Mouse (Mus musculus): ENCODE measurements at regions not wholly inside any gene's neighbourhood (a gene's known extent, or its start where the extent isn't known, plus 50 kb on each side); places are given as distances from the start of the nearest gene placed in this dataset.

DNA sequence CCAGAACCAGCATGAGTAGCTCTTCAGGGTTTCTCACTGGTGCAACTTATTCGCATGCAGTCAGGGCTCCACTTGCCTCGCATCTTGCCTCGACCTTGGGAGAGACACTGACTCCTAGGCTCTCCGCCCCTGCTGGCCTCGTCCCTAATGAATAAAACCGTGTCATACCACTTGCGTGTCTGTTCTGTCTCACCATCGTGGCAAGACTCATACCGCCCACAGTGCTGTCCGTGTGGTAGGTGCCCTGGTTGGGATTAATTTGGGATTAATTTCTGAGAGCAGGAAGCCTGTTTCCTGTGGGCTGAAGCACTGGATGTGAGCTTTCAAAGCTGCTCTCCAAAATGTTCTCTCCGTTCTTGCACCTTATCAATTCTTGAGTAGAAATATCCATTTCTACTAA, 144.7 kb downstream of the Rchy1 start:
- Histone ChIP-seq H3K4me2 (replicated peaks; ENCODE audit: low read depth, low read length) (no peak overlapping the region), H3K9ac (replicated peaks; ENCODE audit: low read depth, low read length) (no peak overlapping the region), H3K9me3 (ENCODE audit: control insufficient read depth, low read depth, low read length) (no peaks in the 10 kb centered on the region), H3K27me3 (ENCODE audit: control insufficient read depth, insufficient read depth, low read length) (no peaks in the 10 kb centered on the region), H3K36me3 (ENCODE audit: control insufficient read depth, insufficient read depth, low read length) (no peaks in the 10 kb centered on the region), H3K4me3 (ENCODE audit: low read depth, low read length) (no peak overlapping the region), H3K4me1 (ENCODE audit: control insufficient read depth, insufficient read depth, low read length) (no peaks in the 10 kb centered on the region), H3K27ac (ENCODE audit: low read length) (no peak overlapping the region)
- WGBS: 74% methylated on average over 11 of the region's 11 CpGs
- no peak for ATAC-seq (ENCODE audit: insufficient number of reproducible peaks, insufficient read depth, low FRiP score, low read depth)

DNA sequence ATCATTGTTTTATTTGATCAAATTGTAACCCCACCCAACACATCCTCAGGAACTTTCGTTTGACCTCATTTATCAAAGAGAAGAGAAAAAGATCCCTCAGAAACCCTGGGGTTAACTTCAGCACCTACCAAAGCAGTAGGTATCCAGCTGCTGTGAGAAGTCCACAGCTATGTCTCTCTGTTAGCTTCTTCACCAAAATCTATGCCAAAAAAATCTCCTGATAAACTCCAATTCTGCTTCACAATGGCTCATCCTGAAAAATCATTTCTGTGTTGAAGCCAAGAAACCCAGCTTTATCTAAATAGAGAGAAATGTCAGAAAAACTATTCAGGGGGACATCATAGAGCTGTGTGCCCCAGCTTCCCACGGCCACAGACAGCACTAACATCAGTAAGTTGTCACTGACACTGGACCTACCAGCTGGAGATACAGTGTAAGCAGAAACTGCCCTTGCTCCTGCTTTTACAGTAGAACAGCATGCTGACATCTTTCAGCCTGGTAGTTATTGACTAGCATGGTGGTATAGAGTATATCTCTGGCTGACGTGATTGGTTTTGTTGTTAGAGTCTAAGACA, 146.4 kb downstream of the Rchy1 start:
- H3K4me2 ChIP-seq (replicated peaks; ENCODE audit: low read depth, low read length): no peak overlapping the region
- no peak for ATAC-seq (ENCODE audit: insufficient number of reproducible peaks, insufficient read depth, low FRiP score, low read depth)
- H3K4me3 ChIP-seq (ENCODE audit: low read depth, low read length): no peak overlapping the region
- no peak overlapping the region for H3K27ac ChIP-seq (ENCODE audit: low read length)
- no peaks in the 10 kb centered on the region for H3K4me1 ChIP-seq (ENCODE audit: control insufficient read depth, insufficient read depth, low read length)
- H3K9ac ChIP-seq (replicated peaks; ENCODE audit: low read depth, low read length): no peak overlapping the region
- no peaks in the 10 kb centered on the region for H3K36me3 ChIP-seq (ENCODE audit: control insufficient read depth, insufficient read depth, low read length)
- 66% methylated on average over 3 of the region's 3 CpGs for WGBS
- no peaks in the 10 kb centered on the region for H3K9me3 ChIP-seq (ENCODE audit: control insufficient read depth, low read depth, low read length)
- no peaks in the 10 kb centered on the region for H3K27me3 ChIP-seq (ENCODE audit: control insufficient read depth, insufficient read depth, low read length)

DNA sequence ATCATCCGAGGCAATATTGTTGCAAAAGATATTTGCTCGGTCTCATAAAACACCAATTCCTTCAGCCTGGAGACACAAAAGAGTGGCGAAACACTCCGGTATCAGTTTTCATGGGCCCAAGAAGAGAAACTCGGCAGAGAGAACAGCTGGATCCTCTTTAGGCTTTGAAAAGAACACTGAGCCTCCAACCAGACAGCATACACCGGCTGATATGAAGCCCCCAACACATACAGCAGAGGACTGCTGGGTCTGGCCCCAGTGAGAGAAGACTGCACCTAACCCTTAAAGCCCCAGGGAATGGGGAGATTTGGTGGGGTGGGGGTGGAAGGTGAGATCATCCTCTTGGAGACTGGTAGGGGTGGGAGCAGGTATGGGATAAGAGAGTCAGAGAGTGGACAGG, 147.9 kb downstream of the Rchy1 start:
- ATAC-seq (ENCODE audit: insufficient number of reproducible peaks, insufficient read depth, low FRiP score, low read depth): no peak
- no peaks in the 10 kb centered on the region for H3K27me3 ChIP-seq (ENCODE audit: control insufficient read depth, insufficient read depth, low read length)
- H3K9me3 ChIP-seq (ENCODE audit: control insufficient read depth, low read depth, low read length): no peaks in the 10 kb centered on the region
- H3K27ac ChIP-seq (ENCODE audit: low read length): no peak overlapping the region
- no peak overlapping the region for H3K4me3 ChIP-seq (ENCODE audit: low read depth, low read length)
- WGBS: 75% methylated on average over 6 of the region's 6 CpGs
- H3K9ac ChIP-seq (replicated peaks; ENCODE audit: low read depth, low read length): no peak overlapping the region
- H3K4me2 ChIP-seq (replicated peaks; ENCODE audit: low read depth, low read length): no peak overlapping the region
- no peaks in the 10 kb centered on the region for H3K36me3 ChIP-seq (ENCODE audit: control insufficient read depth, insufficient read depth, low read length)
- no peaks in the 10 kb centered on the region for H3K4me1 ChIP-seq (ENCODE audit: control insufficient read depth, insufficient read depth, low read length)

DNA sequence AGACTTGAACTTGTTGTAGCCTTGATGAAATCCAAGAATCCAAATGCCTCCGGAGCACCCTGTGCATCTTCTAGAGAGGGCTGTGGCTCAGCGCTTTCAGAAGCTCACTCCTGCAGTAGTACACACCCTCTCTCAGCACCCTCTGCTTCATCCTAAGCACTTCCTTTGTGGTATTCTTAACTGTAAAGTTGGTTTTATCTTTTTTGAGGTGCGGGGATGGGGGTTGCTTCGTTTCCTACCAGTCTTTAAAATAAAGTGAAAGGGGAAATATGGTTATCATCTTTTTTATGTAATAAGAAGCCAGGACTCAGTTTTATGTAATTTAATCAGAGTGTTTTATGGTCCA, 148.5 kb downstream of the Rchy1 start:
- 77% methylated on average over 4 of the region's 4 CpGs for WGBS
- H3K4me2 ChIP-seq (replicated peaks; ENCODE audit: low read depth, low read length): no peak overlapping the region

DNA sequence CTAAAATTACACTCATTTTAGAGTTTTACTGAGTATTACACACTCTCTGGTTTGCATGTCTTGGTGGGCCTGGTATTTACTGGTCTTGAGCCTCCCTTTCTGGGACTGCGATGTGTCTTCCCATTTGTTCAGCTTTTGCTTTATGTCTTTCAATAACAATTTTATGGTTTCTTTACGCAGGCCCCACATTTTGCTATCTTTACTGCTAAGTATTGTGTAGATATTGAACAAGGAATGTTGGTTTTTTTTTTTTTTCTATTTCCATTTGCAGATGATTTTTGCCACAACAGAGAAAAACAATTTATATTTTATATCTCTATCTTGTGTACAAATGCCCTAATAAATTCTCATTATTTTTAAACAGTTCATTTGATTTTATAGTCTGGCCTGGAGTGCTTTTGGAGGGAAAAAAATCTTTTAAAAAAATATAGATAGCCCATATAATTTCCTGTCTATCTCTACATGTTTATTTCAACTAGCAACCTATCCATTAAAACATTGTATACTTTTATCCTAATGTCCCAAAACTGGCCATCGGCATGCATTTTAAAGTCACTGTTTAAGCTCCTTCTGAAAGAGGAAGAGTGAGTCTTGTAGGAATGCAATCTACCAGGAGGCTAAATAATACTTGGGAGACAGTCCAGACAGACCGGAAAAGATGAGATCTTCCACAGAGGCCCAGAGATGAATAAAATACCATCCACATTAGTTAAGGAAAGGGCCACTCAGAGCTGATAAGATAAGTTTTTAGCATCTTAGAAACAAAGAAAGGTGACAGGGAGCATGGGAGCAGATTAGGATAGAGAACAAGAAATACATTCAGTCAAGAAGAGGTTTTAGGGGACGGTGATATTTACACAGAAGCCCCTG, 149.1 kb downstream of the Rchy1 start:
- H3K4me1 ChIP-seq (ENCODE audit: control insufficient read depth, insufficient read depth, low read length): no peaks in the 10 kb centered on the region
- no peak overlapping the region for H3K4me2 ChIP-seq (replicated peaks; ENCODE audit: low read depth, low read length)
- WGBS: 72% methylated on average over 5 of the region's 5 CpGs
- H3K4me3 ChIP-seq (ENCODE audit: low read depth, low read length): no peak overlapping the region
- H3K27me3 ChIP-seq (ENCODE audit: control insufficient read depth, insufficient read depth, low read length): no peaks in the 10 kb centered on the region
- ATAC-seq (ENCODE audit: insufficient number of reproducible peaks, insufficient read depth, low FRiP score, low read depth): no peak
- H3K9ac ChIP-seq (replicated peaks; ENCODE audit: low read depth, low read length): no peak overlapping the region
- no peaks in the 10 kb centered on the region for H3K36me3 ChIP-seq (ENCODE audit: control insufficient read depth, insufficient read depth, low read length)
- H3K9me3 ChIP-seq (ENCODE audit: control insufficient read depth, low read depth, low read length): no peaks in the 10 kb centered on the region
- no peak overlapping the region for H3K27ac ChIP-seq (ENCODE audit: low read length)

More for the DNA sequence above, 148.5 kb downstream of the Rchy1 start:
- no peaks in the 10 kb centered on the region for H3K36me3 ChIP-seq (ENCODE audit: control insufficient read depth, insufficient read depth, low read length)
- no peak overlapping the region for H3K4me3 ChIP-seq (ENCODE audit: low read depth, low read length)
- H3K9me3 ChIP-seq (ENCODE audit: control insufficient read depth, low read depth, low read length): no peaks in the 10 kb centered on the region
- H3K4me1 ChIP-seq (ENCODE audit: control insufficient read depth, insufficient read depth, low read length): no peaks in the 10 kb centered on the region
- no peak overlapping the region for H3K9ac ChIP-seq (replicated peaks; ENCODE audit: low read depth, low read length)
- no peak overlapping the region for H3K27ac ChIP-seq (ENCODE audit: low read length)
- no peaks in the 10 kb centered on the region for H3K27me3 ChIP-seq (ENCODE audit: control insufficient read depth, insufficient read depth, low read length)
- no peak for ATAC-seq (ENCODE audit: insufficient number of reproducible peaks, insufficient read depth, low FRiP score, low read depth)

DNA sequence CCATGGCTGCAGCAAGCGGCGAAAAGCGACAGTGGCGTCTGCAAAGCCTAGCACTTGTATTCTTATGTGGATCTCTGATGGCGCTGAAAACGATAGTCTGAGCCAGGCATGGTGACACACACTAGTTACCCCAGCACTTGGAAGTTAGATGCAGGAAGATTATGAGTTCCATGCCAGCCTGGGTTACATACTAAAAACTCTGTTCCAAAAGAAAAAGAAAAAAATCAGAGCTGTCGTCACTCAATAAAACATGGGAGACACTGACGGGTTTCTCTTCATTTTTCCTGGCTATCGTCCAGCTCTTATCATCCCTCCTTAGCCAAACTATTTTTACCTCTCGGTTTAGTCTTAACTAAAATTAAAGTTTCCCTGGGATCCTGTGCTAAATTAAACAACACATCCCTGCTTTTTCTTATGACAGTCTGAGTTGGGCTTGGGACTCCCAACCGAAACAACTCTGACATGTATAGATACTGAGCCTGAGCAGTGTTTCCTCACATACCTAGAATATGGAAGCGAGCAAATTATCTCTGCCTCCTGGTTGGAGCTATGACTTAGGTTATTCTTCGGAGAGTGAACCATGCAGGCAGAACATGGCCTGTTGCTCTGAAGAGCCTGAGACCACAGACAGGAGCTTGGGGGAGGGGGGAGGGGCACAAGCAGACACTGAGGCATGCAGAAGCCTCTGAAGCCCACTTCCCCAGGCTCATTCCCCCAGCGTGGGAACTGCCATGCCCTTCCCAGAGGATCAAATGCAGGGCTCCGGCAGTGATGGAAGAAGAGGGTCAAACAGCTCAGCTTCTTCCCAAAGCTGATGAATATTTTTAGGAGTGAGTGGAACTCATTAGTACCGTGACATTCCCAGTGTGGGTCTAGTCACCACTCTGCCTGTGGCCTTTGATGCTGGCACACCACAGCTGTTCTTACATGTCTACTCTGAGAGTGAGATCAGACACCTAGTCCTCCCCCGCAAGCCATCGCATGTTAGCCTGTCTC, 155.5 kb downstream of the Rchy1 start:
- Histone ChIP-seq H3K27ac (ENCODE audit: low read length) (no peak overlapping the region), H3K9me3 (ENCODE audit: control insufficient read depth, low read depth, low read length) (no peaks in the 10 kb centered on the region), H3K4me1 (ENCODE audit: control insufficient read depth, insufficient read depth, low read length) (peaks cover 4% of the 10 kb centered on the region; the same call in 1 of the 2 replicates), H3K36me3 (ENCODE audit: control insufficient read depth, insufficient read depth, low read length) (no peaks in the 10 kb centered on the region), H3K4me3 (ENCODE audit: low read depth, low read length) (no peak overlapping the region), H3K4me2 (replicated peaks; ENCODE audit: low read depth, low read length) (no peak overlapping the region), H3K27me3 (ENCODE audit: control insufficient read depth, insufficient read depth, low read length) (no peaks in the 10 kb centered on the region), H3K9ac (replicated peaks; ENCODE audit: low read depth, low read length) (no peak overlapping the region)
- WGBS: 59% methylated on average over 18 of the region's 18 CpGs
- ATAC-seq (ENCODE audit: insufficient number of reproducible peaks, insufficient read depth, low FRiP score, low read depth): no peak

DNA sequence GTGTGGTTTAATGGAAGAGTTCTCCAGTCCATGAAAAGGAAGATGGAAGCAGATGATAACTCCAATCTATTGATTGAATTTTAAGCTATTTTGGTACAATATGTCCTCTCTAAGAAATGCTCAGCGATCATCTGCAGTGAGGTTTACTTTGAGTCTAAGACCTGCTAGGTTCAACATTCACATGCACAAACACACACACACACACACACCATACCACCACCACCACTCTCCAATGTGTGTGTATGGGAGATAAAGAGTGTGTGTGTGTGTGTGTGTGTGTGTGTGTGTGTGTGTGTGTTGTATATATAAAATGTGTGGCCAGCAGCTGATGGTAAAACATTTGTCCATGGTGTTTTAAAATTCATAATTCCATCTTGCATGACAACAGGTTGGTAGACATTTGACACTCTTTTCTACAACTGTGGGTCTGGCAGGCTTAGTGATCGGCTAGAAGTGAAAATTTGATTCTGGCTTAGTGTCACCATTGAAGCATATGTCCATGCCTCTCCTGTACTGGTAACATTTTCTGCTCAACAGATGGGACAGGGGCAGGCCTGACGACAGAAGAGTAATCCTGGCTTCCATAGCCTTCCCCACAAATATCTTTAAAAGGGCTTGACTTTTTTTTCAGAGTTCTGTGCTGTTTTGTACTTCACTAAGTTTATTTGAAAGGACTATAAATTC, 161.4 kb downstream of the Rchy1 start:
- H3K9me3 ChIP-seq (ENCODE audit: control insufficient read depth, low read depth, low read length): no peaks in the 10 kb centered on the region
- 86% methylated on average over 3 of the region's 3 CpGs for WGBS
- H3K9ac ChIP-seq (replicated peaks; ENCODE audit: low read depth, low read length): no peak overlapping the region
- ATAC-seq (ENCODE audit: insufficient number of reproducible peaks, insufficient read depth, low FRiP score, low read depth): no peak
- H3K36me3 ChIP-seq (ENCODE audit: control insufficient read depth, insufficient read depth, low read length): no peaks in the 10 kb centered on the region
- H3K27ac ChIP-seq (ENCODE audit: low read length): no peak overlapping the region
- no peaks in the 10 kb centered on the region for H3K4me1 ChIP-seq (ENCODE audit: control insufficient read depth, insufficient read depth, low read length)
- H3K27me3 ChIP-seq (ENCODE audit: control insufficient read depth, insufficient read depth, low read length): no peaks in the 10 kb centered on the region
- H3K4me2 ChIP-seq (replicated peaks; ENCODE audit: low read depth, low read length): no peak overlapping the region
- H3K4me3 ChIP-seq (ENCODE audit: low read depth, low read length): no peak overlapping the region

DNA sequence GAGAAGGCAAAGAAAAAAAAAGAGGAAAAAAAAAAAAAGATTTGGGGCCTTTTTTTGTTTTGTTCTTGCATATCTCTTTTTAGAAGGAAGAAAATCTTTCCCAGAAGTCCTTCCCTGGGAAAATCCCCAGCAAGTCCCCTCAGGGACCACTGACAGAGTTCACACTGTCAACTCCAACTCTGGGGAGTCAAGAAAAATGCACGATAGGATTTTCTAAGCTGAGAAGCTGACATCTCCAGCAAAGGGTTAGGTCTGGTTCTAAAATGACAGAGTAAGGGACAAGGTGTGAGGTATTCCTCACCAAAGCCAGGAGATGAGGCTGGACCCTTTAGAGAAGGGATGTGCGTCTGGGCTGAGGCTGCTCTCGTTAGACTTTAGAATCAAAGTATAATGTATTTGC, 165.5 kb downstream of the Rchy1 start:
- WGBS: 77% methylated on average over 3 of the region's 3 CpGs
- H3K36me3 ChIP-seq (ENCODE audit: control insufficient read depth, insufficient read depth, low read length): no peaks in the 10 kb centered on the region
- H3K9me3 ChIP-seq (ENCODE audit: control insufficient read depth, low read depth, low read length): no peaks in the 10 kb centered on the region
- no peaks in the 10 kb centered on the region for H3K27me3 ChIP-seq (ENCODE audit: control insufficient read depth, insufficient read depth, low read length)
- 0 out of 2 replicates have a peak, but pooled peaks cover 2% of the 10 kb centered on the region for H3K4me1 ChIP-seq (ENCODE audit: control insufficient read depth, insufficient read depth, low read length)
- H3K4me3 ChIP-seq (ENCODE audit: low read depth, low read length): no peak overlapping the region
- H3K4me2 ChIP-seq (replicated peaks; ENCODE audit: low read depth, low read length): no peak overlapping the region
- no peak overlapping the region for H3K27ac ChIP-seq (ENCODE audit: low read length)
- H3K9ac ChIP-seq (replicated peaks; ENCODE audit: low read depth, low read length): no peak overlapping the region
- no peak for ATAC-seq (ENCODE audit: insufficient number of reproducible peaks, insufficient read depth, low FRiP score, low read depth)
